Mouse (Mus musculus) myocyte (in vitro differentiated cells): ENCODE measurements at regions not wholly inside any gene's neighbourhood (a gene's known extent, or its start where the extent isn't known, plus 50 kb on each side); places are given as distances from the start of the nearest gene placed in this dataset.

Experiments
- E2F4 ChIP-seq: IDR thresholded peaks from one replicate; pipeline ENCODE4 v1.6.1; 2011; ENCODE audit warnings: mild to moderate bottlenecking, control low read depth, moderate library complexity; ENCODE audit not compliant: insufficient read depth
- MAX ChIP-seq: IDR thresholded peaks from one replicate; pipeline ENCODE4 v1.6.1; 2011; ENCODE audit warnings: low read depth, mild to moderate bottlenecking, control low read depth
- MYOG ChIP-seq, 3 experiments: IDR thresholded peaks; one replicate each; pipeline ENCODE4 v1.6.1; 2011; ENCODE audit warnings: control low read depth in 2 of 3, low read depth in 2 of 3, mild to moderate bottlenecking in 2 of 3; ENCODE audit not compliant: insufficient read length in 2 of 3, control insufficient read depth in 1 of 3, insufficient read depth in 1 of 3
- POLR2A ChIP-seq: IDR thresholded peaks from one replicate; pipeline ENCODE4 v1.6.1; 2011; ENCODE audit warnings: low read depth, mild to moderate bottlenecking, control low read depth, moderate library complexity; ENCODE audit not compliant: insufficient read length
- POLR2AphosphoS2 ChIP-seq: IDR thresholded peaks from one replicate; pipeline ENCODE4 v1.6.1; 2011; ENCODE audit warnings: low read depth, control low read depth; ENCODE audit not compliant: insufficient read length

DNA sequence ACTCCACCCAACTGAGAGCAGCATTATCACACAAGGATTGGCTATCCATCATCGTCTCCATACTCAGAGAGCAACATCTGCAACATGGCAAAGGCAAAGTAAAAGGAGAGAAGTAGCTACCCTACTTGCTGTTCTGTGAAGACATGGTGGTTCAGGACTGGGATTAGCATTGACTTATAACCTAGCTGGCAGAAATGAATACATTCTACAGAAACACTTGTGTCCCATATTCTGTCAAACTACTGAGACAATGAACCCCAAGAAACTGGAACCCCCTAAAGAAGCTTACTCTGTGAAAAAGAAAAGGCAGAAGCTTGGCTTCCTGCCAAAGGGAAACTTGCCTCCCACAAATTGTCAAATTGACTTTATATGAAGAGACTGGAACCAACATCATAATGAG is 446.1 kb upstream of the Castor2 start:
- TF ChIP-seq POLR2A, result no peak
- TF ChIP-seq POLR2AphosphoS2, result no peak
- no peak for TF ChIP-seq MAX
- TF ChIP-seq MYOG (IDR thresholded peaks at IDR 0.05; ENCODE audit: control insufficient read depth in 1 of 3, insufficient read depth in 1 of 3, insufficient read length in 2 of 3, low read depth in 2 of 3), result no peak
- TF ChIP-seq E2F4, result no peak
